Mouse (Mus musculus) embryo, embryonic 11 days (tissue): ENCODE measurements around the gene Smim14.
"Not testable (repeated sequence)": the region's sequence is repeated elsewhere in the genome, so short reads cannot be mapped to it uniquely, and the experiment has no call there.

Experiments
- DNase-seq: peaks from one replicate; pipeline ENCODE4 v3.0.0-alpha.2; 2015

Smim14 gene

DNA sequence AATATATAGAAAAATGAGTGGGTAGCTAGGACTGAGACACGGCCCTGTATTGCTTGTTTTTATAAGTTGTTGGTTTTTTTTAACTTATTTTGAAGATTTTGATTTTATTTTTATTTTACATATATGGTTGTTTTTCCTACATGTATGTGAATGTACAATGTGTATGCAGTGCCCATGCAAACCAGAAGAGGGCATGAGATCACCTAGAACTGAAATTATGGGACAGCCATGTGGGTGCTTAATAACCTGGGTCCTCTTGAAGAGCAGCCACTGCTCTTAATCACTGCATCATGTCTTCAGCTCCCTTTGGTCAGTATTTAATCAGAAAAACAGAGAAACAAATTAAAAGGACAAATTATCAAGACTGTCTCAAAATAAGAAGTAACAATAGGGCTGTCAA lies 15.2 kb downstream of the Smim14 start:
- no peak for DNase-seq

GRCm38 (mm10) chr5:65514635-65515278 lies 22.2 kb downstream of the Smim14 start:
- DNase-seq = no peak

DNA sequence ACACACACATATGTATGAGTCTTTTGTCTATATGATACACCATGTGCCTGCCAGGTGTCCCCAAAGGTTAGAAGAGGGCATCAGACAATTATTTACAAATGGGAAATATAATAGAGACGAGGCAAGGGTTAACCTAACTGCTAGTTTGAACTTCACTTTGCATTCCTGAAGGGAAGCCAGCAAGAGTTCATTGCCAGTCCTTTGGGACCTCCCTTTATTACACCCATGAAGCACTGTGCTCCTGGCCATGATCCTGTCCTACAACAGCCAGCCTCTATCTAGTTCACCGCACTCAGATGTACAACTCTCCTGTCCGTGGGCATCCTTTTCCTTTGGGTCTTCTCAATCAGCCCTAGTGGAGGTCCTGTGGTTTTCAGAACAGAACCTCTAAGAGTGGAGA lies 23.5 kb downstream of the Smim14 start:
- no peak for DNase-seq

GRCm38 (mm10) chr5:65508395-65508794 lies 28.6 kb downstream of the Smim14 start:
- no peak for DNase-seq

DNA sequence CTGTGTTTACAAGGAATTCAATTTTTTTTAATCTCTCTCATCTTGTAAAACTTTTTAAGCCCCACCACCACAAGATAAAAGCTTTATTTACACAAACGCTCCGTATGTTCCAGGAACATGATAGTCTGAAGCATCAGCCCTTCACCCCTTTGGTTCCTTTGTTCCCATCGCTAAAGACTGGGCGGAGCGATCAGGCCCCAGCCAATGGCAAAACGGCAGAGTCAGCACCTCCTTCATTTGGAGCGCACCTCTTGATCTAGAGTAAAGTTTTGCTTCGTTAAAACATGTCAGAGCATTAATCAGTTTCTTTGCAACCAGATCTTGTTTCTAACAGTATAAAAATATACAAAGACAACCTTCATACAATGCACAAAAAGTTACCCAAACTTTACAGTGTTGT lies 31.2 kb downstream of the Smim14 start:
- peak; percentile 61 for DNase-seq

DNA sequence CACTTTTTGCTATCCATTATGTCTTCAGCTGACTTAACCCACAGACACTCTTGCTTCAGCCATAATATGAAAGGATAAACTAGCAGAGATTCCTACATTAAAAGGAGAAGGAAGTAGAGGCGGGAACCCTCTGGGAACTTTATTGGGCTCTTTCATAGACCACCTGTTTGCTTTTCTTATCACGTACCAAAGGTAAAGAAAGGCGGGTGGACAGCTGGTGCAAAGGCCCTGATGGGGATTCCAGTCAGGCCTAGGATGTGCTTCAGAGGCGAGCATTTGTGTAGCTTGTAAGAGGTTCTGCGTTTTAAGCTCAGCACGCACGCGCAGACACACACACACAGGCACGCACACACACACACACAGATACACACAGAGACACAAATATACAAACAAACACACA lies 35.6 kb downstream of the Smim14 start:
- no peak for DNase-seq

GRCm38 (mm10) chr5:65500231-65500630 lies 36.8 kb downstream of the Smim14 start:
- no peak for DNase-seq

DNA sequence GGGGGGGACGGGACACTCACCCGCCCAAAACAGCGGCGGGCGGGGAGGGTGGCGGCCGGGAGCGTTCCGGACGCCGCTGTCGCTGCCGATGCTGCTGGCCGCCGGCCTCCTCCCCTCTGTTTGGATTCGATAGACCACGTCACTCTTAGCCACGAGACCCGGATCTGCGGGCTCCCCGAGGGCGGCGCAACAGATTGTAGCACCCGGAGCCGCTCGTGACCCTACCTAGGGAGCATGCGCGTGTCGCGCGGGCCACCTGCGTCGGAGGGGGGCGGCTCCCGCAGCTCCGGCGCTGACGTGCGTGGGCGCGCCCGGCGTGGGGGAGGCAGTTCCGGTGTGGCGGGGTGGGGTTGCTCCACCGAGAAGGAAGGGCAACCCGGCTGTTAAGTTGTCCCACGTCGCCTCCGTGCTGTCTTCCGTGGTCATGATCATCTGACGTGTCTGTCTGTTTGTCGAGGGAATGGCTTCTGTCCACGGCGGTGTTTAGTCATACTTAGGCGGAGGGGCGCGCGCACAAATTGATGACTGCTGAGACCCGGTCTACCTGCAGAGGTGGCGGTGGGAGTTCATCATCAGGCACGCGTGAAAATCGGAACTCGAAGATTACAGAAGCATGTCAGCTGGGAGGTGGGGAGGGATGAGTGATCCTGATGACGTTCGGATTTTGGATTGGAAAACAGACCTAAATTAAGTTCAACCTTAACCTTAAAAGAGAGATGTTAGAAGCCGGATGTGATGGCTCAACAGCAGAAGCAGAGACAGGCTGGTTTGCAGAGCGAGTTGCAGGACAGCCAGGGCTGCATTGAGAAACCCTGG lies 44.1 kb downstream of the Smim14 start, which contains the start of gene Gm43552:
Gene Gm43552, minus strand, starts transcription at position 118 of the 816 bp plus-strand sequence.
- DNase-seq = peak; percentile 93

- peak; percentile 84 for DNase-seq
Measured at GRCm38 (mm10) chr5:65491767-65492715, 44.9 kb downstream of the Smim14 start.

GRCm38 (mm10) chr5:65489830-65490229 lies 47.2 kb downstream of the Smim14 start:
- no peak for DNase-seq

DNA sequence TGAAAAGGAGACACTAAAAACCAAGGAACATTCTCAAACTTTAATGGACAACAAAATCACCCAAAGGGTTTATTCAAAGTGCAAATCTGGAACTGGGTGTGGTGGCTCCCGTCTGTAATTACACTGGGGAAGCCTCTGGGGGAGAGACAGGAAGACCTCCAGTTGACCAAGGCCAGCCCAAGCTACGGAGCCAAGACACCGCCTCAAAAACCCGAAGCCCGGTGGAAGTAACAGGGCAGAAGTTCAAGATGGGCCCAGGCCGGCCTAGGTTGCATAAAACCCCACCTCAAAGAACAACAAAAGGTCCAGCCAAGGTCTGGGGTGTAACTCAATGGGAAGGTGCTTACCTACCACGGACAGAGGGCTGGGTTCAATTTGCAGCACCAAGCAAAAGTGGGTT lies 48.3 kb downstream of the Smim14 start:
- DNase-seq = no peak

DNA sequence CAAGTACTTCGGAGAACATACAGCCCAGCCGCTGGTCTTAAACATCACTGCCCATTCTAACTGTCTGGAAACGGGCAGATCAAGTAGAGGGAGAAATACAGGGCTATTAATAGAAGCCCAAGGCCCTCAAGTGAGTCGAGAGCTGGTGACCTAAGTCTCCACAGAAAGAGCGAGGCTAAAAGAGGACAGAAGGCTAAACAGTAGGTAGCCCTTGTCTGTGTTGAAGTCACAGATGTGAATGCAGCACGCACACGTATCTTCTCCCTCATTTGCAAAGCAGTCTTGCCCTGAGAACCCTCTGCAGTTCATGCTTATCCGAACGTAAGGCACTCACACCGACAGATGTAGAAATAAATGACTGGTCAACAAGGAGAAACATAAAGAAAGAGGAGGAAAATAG lies 49.6 kb downstream of the Smim14 start:
- no peak for DNase-seq

GRCm38 (mm10) chr5:65486514-65486913 lies 50.5 kb downstream of the Smim14 start:
- no peak for DNase-seq

DNA sequence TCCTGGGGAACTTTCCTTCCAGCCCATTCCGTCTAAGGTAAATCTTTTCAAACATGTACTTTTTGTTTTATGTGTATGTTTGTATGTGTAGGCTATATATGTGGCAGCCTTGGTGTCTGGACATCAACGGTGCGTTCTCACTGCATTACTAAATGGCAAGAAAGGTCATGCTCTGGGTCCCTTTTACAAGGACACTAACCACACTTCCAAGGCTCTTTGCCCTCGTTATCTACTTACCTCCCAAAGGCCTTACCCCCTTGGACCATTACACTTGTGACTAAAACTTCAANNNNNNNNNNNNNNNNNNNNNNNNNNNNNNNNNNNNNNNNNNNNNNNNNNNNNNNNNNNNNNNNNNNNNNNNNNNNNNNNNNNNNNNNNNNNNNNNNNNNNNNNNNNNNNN lies 54.0 kb downstream of the Smim14 start:
- no peak for DNase-seq

- DNase-seq = no peak
Measured at GRCm38 (mm10) chr5:65480511-65480910, 56.5 kb downstream of the Smim14 start.

DNA sequence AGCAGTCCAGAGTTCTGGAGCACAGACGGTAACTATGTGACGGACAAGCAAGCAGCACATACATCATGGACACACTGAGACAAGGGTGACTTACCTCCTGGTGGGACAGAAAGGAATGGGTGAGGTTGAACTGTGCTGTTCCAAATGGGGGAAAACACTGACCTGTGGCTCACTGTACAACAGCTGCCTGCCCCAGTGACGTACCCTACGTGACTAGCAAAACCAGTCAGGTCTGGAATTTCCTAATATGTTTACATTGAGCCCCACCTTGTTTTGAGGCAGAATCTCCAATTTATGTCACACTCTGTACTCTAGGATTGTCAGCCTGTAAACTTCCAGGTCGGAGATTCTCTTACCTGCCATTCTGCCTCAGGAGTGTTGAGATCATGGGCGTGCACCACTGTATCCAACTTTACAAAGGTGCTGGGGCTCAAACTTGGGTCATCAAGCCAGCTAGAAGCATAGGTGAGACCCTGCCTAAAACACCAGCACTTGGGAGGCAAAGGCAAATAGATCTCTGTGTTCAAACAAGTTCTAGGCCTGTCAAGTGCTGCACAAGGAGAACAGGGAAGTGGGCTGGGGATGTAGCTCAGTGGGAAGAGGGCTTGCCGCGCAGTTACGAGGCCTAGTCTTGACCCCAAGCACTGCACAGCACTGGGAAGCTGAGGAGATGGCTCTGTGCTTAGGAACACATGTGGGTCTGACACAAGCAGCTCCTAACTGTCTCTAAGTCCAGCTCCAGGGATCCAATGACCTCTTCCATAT lies 57.1 kb downstream of the Smim14 start:
- no peak for DNase-seq

DNA sequence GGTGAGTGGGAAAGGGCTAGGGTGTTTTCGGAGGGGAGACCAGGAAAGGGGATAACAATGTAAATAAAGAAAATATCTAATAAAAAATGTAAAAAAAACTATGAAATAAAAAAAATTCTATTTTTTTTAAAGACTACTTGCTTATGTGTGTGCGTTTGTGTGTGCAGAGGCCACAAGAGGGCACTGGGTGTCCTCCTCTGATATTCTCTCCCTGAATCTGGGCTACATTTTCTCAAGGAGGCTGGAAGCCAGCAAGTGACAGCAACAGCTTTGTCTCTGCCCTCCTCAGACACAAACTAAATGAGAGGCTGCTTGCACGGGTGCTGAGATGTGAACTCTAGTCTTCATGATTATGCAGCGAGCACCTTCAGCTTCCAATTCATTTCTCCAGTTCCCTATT lies 58.8 kb downstream of the Smim14 start:
- peak; percentile 38 for DNase-seq

GRCm38 (mm10) chr5:65476739-65477138 lies 60.2 kb downstream of the Smim14 start:
- not testable (repeated sequence) for DNase-seq

GRCm38 (mm10) chr5:65475806-65476205 lies 61.2 kb downstream of the Smim14 start:
- no peak for DNase-seq

- DNase-seq = no peak
Measured at GRCm38 (mm10) chr5:65469766-65470165, 67.2 kb downstream of the Smim14 start.

GRCm38 (mm10) chr5:65466911-65467310 lies 70.1 kb downstream of the Smim14 start:
- DNase-seq = peak; percentile 30

DNA sequence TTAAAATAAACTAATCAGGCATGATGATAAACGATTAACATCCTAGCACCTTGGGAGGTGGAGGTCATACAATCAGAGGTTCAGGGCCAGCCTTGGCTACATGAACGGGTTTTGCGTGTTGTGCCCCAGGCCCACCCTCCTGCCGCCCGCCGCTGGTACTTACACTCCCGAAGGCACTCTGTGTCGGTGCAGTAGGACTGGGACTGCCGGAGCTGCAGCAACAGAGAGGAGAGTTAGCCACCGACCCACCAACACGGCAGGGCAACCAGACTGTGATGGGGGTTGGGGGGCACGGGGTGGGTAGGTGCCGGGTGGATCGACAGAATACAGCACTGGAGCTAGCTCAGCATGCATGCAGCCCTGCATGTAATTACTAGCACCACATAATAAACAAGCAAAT lies 76.6 kb downstream of the Smim14 start:
- no peak for DNase-seq
